Mouse (Mus musculus): ENCODE measurements at regions not wholly inside any gene's neighbourhood (a gene's known extent, or its start where the extent isn't known, plus 50 kb on each side); places are given as distances from the start of the nearest gene placed in this dataset.
A peak's percentile ranks its signal among the peaks of the same experiment; 100 is the strongest.

DNA sequence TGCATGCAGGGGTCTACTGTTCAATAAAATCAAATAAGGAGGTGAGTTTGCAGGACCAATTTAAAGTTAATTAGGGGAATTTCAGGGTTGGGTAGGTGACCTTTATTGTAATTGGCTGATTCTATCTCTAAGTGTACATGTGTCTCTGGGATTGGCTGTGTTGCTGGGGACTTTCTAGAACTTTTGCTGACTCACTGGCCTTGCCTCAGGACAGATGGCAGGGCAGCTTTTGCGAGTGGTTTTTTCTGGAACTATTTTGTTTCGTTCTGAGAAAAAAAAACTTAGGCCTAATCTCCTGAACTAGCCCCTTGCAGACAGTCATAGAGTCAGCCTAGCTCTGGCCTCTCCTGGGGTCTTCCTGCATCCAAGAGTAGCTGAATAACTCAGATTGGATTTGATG is 249.3 kb upstream of the Mdga2 start:
- no peak for DNase-seq (ENCODE audit: low spot score in 2 of 2)

DNA sequence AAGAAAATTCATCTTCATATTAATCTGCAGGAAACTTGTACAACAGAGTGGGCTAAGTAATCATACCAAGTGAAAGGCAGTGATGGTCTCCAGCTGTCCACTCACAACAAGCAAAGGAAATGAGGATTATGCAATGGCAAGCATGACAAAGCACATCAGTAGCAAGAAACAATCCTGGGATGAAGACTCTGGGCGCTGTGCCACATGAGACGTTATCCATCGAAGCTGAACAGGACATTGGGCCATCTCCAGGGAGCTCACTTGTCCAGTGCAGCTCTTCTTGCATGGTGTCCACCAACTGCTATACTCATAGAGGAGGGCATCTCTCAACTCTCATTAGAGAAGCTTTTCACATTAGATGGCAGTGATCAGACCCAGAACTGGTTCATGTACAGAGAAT is 248.7 kb upstream of the Mdga2 start:
- no peak for DNase-seq (ENCODE audit: low spot score in 2 of 2)

DNA sequence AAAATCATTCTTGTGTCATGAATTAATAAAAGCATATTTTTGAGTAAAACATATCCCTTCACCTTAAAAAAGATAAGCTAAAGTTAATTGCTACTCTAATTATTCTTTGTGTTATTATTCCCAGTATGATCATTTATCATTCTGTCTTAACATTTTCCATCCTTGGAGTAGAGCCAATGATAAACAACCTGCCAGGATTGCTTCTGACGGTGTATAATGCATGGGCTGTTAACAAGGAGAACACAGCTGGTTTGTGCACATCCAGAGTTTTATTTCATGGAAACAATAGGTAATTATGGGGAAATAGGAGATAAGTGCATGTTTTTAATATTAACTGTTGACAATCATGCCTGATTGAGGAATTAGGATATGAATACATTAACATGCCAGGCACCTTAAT is 226.8 kb upstream of the Mdga2 start:
- DNase-seq (ENCODE audit: low spot score in 2 of 2) = no peak

DNA sequence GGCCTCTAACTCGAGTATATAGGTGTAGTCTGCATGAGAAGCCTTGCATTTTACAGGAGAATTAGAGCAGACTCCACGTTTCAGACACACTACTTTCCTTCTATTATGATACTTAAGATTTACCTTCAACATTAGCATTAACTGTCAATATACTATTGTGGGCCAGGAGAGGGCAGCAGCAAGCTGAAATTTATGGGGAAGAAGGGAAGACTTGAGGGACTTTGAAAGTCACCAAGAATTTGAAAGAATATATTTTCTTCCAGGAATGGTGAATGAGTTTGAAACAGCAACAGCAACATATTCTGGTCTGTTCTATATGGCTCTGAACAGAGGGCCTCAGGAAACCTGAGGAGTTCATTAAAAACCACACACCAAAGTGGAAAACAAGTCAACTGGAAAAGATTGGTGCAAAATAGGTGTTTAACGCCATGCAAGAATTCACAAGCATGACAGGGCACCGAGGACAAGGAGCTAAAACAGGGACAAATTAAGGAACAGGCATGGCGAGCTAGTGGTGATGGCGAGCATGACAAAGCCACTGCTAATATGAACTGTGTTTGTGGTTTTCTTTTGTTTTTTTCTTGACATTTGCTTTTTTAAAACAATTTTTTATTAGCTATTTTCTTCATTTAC is 208.1 kb upstream of the Mdga2 start:
- peak in 1 of 2 experiments; percentile 23 for DNase-seq (ENCODE audit: low spot score in 2 of 2)

DNA sequence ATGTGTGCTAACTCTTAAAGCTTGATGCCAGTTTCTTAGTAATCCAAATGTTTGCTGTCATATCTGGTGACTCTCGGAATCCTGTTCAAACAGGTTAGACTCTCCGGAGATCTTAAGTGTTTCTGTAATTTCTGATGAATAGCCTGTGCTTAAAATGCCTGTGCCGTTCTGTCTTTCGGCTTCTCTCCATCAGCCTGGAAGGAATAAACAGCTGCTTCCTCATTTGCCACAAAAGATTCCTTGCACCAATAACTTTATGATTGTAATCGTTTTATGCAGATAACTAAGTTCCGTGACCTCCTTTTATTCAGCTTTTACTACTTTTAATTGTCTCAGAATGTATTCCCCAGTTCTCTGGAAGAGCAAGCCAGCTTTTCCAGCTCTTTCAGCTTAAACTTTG is 204.5 kb upstream of the Mdga2 start:
- DNase-seq (ENCODE audit: low spot score in 2 of 2) = no peak

DNA sequence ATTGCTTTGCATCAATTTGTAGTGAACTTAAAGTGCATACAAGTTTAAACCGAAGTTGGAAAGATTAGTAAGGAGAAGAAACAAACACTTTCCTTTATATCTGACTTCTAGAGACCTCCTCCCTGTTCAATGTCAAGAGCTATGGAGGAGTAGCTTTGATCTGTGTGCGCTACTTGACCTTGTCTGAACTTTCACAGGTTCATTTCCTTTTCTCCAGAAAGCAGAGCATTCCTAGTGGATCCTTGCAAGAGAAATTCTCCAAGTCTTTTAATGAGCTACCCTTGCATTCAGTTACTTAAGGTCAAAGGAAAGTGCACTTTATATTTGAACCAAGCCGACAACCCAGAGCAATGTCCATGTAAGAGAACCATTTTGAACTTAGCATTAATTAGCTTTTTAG is 177.2 kb upstream of the Mdga2 start:
- no peak for DNase-seq (ENCODE audit: low spot score in 2 of 2)

DNA sequence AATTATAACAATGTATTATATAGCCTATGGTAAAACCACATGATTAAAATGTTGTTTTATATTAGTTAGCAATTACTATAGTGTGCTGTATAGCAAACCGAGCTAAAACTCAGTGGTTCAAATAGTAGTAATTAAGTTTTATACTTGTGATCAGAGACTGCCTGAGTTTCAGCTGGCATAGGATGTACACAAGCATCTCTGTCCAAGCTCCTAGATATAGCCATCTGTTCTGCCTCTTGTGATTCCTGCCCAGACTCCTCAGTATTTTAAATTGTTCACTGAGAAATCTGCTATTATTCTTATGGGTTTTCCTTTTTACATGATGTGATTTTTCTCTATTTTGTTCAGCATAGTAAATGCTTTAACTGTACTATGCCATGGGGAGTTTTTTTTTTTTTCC is 152.2 kb upstream of the Mdga2 start:
- no peak for DNase-seq (ENCODE audit: low spot score in 2 of 2)

DNA sequence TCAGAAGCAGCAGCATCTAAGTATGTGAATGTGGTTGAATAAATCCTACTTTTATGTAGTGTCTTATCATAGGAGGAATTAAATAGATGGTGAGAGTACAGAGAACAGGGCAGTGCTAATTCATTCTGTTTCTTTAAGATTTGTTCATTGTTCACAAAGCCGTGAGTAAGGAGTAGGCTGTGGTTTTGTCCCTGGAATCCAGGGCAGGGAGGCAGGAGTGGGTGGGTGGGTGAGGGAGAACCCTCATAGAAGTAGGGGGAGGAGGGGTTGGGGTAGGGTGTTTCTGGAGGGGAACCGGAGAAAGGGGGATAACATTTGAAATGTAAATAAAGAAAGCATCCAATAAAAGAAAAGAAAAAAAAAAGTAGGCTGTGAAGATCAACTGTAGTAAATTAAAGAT is 126.2 kb upstream of the Mdga2 start:
- DNase-seq (ENCODE audit: low spot score in 2 of 2) = no peak

DNA sequence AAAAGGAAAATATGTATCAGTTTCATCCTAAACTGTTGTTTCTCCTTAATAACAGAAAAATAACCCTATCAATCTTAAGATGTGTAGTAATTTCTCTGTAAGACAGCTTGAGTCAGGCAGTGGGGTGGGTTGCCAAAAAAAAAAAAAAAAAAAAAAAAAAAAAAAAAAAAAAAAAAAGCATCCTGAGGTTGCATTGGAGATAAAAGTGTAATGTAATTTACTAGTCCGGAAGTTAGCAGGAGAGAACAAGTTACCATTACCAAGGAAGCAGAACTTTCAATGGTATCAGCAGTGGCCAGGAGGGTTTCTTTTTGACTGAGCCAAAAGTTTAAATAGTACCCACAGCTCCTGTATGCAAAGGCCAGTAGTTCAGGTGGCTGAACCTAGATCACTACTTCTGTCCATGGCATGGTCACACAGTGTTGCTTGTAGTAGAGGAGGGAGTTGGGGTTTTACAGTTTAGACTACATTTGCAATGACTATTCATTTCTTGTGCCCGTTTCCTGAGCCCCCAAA is 110.2 kb upstream of the Mdga2 start:
- no peak for DNase-seq (ENCODE audit: low spot score in 2 of 2)

DNA sequence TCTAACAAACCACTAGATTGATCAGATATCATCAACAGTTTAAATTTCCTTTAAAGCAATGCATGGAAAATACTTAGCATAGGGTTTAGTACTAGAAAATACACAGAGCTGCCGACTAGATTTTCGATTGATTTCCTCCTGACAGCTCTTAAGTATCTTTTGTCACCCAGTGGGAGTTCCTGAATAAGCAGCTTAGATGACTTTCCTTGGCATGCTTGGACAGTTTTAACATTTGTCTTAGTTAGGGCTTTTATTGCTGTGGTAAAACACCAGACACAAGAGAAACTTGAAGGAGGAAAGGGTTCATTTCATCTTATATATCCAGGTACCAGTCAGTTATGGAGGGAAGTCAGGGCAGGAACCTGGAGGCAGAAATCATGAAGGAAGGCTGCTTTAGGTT is 104.0 kb upstream of the Mdga2 start:
- DNase-seq (ENCODE audit: low spot score in 2 of 2) = no peak

DNA sequence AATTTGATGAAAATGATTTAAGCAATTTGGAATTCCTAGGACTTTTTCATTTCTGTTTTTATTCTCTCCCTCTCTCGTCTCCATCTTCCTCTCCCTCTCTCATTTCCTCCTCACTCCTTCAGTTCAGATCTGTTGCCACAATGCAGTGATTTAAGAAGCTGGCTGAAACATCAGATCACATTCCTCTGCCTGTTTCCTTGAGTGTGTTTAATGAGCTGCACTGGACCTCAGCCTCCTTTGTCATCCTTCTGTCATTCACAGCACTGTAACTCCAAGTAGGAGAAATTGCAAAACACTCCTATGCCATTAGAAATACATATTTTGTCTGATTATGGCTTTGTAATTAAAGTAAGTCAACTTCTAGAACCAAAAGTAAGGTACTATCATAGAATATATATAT is 103.5 kb upstream of the Mdga2 start:
- no peak for DNase-seq (ENCODE audit: low spot score in 2 of 2)

DNA sequence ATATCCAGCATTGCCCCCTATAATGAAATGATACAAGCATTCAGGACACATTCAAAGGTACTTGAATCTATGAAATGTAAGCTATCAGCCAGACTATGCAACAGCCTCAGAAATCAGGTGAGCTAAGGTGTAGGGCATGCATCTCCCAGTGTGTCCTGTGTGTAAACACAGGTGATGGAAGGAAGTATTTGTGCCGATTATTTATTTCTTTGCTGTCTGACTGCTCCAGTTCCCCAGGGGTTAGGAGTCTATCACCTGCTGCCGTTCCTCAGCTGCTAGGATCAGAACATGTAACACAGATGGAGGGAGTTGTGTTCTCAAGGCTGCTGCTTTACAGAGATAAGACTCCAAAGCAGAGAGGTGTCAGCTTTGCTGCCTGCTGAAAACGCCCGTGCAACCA is 103.0 kb upstream of the Mdga2 start:
- no peak for DNase-seq (ENCODE audit: low spot score in 2 of 2)

DNA sequence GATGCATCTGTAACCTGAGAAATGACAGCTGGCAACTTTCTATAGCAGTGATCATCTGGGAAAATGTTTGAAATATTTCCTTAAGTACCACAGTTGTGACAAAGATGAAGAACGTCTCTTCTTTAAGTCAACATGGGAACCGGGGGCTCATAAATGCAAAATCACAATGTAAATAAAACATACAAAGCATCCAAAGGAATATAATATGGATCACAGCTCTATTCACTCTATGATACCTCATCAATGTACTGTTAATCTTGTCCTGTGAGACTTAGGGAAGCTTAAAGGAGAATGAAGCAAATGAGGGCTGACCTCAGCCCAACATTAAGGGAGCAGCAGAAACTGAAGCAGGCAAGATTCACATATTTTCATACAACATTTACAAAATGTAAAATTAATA is 96.3 kb upstream of the Mdga2 start:
- no peak for DNase-seq (ENCODE audit: low spot score in 2 of 2)

DNA sequence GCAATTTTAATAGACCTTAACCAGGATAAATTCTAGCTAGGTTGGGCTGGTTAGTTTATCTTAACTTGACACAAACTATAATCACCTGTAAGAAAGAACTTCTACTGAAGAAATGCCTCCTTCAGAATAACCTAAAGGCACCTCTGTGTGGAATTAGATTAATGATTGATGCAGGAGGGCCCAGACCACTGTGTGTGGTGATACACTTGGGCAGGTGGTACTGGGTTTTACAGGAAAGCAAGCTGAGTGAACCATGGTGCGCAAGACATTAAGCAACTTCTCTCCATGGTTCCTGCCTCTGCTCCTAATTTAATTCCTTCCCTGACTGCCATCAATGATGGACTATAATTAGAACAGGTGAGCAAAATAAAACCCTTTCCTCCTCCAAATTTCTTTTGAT is 77.9 kb upstream of the Mdga2 start:
- DNase-seq (ENCODE audit: low spot score in 2 of 2) = no peak

DNA sequence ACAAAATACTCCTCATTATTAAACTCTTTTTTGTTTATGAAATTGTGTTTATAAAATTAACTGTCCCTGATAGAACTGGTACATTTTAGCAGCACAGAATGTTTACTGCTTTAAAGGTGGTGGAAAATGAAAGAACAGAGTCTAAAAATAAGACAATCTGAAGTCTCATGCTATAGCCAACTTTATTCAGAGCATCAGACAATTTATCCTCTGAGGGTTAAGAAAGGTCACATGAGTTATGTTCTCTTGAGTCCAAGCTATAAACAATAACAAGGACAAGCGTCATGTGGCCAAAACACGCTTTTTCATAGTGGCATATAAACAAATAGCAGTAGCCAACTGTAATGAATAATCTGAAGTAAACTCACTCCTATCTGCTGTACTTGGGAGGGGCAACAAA is 67.7 kb upstream of the Mdga2 start:
- DNase-seq (ENCODE audit: low spot score in 2 of 2) = no peak

DNA sequence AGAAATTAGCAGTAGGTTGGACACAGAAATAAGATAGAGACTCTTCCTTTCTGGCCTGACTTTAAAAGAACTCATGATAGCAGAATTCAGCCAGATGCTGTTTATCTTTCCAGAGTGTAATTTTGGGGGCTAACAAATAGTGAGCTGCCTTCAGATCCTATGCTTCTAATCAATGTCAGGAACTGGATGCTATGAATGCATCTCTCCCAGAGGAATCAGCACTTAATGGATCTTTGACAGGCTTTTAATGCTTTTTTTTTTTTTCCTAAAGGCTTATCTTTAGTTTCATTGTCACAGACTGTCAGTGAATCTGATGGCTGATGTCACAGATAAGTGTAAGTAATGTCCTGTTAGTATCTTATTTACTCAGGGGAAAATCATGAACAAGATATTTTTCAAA is 50.5 kb upstream of the Mdga2 start:
- DNase-seq (ENCODE audit: low spot score in 2 of 2) = no peak

DNA sequence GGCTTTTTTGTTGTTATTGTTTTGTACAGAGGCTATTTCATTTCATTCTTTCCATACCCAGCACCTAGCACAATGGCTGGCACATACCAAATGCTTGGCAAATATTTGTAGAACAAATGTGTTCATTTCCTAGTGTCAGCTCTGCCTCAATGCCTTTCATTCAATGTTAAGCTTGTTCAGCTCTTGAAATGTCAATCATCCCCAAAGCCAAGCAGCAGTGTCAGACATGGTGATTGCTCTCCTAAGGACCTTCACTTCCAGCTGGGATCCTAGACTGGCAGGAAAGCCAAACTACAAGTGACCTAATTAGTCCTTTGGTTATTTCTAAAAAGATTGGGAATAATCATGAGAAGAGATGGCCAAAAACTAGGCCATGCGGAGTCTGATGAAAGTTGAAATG is 50.0 kb upstream of the Mdga2 start:
- no peak for DNase-seq (ENCODE audit: low spot score in 2 of 2)

Measured in left cerebral cortex, adult 9 months (tissue).